Mouse (Mus musculus): ENCODE data around the gene Rbms3. TPM values are rescaled to one million over a fixed set of nuclear protein-coding genes. Genes with fewer than 3 reads are reported as not detected.

Gene Rbms3
- total RNA-seq, 2 experiments from 2014 or later = not detected

DNA sequence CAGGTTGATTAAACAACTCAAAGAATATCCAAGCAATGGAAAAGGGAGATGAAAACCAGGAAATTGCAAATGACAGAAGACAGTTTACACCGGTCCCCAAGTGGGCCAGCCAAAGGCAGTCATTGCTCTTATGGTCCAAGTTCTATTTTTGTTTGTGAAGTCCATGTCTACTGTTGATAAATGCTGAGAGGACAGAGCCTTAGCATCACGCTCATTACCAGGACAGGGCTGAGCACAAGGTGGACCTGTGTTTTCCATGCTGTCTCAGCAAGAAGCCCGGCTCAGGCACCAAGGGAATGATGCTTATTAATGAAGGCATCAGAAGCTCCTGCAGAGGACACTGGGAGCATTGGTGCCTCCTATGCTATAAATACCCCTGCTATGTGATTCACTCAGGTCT, 618.9 kb downstream of the Rbms3 start:
- ATAC-seq (replicated peaks; ENCODE audit: poor library complexity) = no peak

GRCm38 (mm10) chr9:117008194-117008593, 621.5 kb downstream of the Rbms3 start:
- no peak for ATAC-seq (replicated peaks; ENCODE audit: poor library complexity)

DNA sequence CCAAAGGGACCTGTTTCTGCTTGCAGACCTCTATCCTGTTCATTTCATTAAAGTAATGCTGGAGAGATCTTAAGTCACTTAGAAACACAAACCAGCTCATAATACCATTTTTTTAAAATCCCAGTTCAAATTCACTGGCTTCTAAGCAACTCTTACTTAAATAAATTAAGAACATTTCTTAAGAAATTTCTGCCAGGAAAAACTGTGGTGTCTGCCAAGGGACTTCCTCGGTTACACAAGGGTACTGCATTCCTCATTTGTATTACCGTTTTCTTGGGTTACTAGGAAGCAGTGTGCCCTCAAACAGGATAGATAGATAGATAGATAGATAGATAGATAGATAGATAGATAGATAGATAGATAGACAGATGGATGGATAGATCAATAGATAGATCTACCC, 627.6 kb downstream of the Rbms3 start:
- ATAC-seq (replicated peaks; ENCODE audit: poor library complexity) = no peak

- no peak for ATAC-seq (replicated peaks; ENCODE audit: poor library complexity)
Measured at GRCm38 (mm10) chr9:116999186-116999585, 630.5 kb downstream of the Rbms3 start.

- ATAC-seq (replicated peaks; ENCODE audit: poor library complexity) = no peak
Measured at GRCm38 (mm10) chr9:116990321-116990720, 639.4 kb downstream of the Rbms3 start.

DNA sequence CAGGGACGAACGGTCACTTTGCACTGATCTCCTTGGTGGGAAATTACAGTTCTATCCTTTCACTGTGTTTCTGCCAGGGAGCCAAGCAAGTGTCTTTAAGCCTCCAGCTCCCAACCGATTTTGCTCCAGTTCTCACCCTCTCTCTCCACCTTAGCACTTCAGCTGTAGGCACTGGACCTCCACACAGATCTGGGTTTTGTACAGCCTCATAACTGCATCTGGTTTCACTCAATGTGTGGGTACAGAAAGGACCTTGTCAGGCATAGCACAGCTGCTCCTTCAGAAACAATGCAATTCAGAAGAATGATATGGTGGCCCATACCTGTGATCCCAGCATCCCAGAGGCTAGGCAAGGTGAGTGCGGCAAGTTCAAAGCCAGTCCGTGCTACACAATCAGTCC, 648.9 kb downstream of the Rbms3 start:
- ATAC-seq (replicated peaks; ENCODE audit: poor library complexity) = no peak

GRCm38 (mm10) chr9:116977428-116977827, 652.3 kb downstream of the Rbms3 start:
- no peak for ATAC-seq (replicated peaks; ENCODE audit: poor library complexity)

- ATAC-seq (replicated peaks; ENCODE audit: poor library complexity) = no peak
Measured at GRCm38 (mm10) chr9:116976575-116977408, 652.9 kb downstream of the Rbms3 start.

- no peak for ATAC-seq (replicated peaks; ENCODE audit: poor library complexity)
Measured at GRCm38 (mm10) chr9:116975269-116975668, 654.4 kb downstream of the Rbms3 start.

DNA sequence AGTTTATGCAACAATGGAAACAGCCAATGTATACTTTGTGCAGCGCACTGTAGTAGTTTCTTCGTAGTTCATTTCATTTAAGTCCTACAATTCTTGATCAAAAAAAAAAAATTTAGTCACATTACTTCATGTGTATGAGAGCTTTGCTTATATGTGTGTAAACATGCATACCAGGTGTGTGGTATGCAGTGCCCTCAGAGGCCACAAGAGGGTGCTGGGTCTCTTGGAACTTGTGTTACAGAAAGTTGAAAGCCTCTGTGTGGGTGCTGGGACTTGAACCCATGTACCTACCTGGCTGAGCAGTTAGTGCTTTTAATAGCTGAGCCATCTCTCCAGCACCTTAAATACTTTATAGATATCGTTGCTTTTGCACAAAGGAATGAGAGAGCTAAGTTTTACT, 655.6 kb downstream of the Rbms3 start:
- ATAC-seq (replicated peaks; ENCODE audit: poor library complexity) = peak; percentile 46

GRCm38 (mm10) chr9:116973594-116973993, 656.1 kb downstream of the Rbms3 start:
- no peak for ATAC-seq (replicated peaks; ENCODE audit: poor library complexity)

DNA sequence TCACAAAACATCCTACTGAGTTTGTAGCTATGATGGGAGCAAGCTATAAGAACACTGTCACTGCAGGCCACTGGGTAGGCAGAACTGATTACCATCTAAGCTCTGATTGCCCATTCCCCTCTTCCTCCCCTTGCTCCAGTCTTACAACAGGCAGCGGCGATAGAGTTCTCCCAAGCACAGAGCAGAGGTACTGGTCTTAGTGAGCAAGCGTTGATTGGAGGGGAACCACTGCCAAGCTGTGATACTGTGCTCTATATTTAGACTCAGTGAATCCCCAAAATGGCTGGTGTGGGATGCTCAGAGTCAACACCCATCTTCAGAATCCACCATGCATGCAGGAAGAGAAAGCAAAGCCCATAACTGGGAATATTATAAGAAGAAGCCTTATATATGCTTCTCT, 662.4 kb downstream of the Rbms3 start:
- no peak for ATAC-seq (replicated peaks; ENCODE audit: poor library complexity)

- no peak for ATAC-seq (replicated peaks; ENCODE audit: poor library complexity)
Measured at GRCm38 (mm10) chr9:116965691-116966090, 664.0 kb downstream of the Rbms3 start.

GRCm38 (mm10) chr9:116956156-116956555, 673.6 kb downstream of the Rbms3 start:
- ATAC-seq (replicated peaks; ENCODE audit: poor library complexity) = no peak

DNA sequence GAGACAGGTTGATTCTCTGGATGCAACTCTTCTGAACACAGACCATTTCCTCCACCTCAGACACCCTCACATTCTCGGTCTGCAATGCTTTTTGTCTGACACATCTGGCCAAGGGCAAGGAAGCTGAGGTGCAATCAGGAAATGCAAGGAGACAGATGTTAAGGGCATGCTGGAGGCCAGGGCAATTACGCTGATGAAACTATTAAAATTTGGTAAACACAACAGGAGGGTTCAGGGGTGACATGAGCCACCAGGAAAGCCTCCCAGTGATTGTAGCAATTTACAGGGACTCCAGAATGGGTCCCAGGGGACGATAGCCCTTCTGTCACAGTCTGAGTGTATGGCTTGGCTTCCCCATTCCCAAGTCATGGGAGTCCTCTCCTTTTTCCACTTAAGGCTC, 681.5 kb downstream of the Rbms3 start:
- no peak for ATAC-seq (replicated peaks; ENCODE audit: poor library complexity)

DNA sequence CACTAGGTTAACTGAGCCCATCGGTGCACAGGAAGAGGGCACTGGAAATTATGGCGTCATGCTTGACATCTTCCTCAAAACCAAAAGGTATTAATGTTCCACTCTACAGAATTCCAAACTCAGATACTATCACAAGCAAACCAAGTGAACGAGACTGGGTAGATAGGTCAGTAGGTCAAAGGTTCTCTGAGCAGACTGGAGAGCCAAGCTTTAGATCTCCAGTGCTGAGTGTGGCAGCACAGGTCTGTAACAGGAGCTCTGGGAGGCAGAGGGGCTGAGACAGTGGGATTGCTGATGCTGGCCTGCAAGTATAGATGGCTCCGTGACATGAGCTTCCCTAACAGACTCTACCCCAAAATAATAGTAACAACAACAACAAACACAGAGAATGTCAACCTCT, 682.3 kb downstream of the Rbms3 start:
- ATAC-seq (replicated peaks; ENCODE audit: poor library complexity) = no peak

DNA sequence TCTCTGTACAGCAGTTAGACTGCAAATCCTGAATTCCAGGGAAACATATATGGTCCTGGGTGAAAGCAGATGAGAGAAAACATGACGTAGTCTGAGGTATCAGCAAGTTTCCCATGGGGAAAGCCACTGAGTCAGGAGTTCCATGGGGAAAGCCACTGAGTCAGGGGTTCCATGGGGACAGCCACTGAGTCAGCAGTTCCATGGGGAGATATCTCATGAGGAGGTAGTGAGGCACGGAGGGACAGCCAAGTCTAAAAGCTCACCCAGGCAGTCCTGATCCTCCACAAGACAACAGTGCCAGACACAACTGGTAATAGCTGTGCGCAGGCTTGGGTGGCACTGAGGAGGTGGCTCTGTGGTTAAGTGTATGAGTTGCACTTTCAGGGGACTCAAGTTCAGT, 682.9 kb downstream of the Rbms3 start:
- ATAC-seq (replicated peaks; ENCODE audit: poor library complexity) = no peak

DNA sequence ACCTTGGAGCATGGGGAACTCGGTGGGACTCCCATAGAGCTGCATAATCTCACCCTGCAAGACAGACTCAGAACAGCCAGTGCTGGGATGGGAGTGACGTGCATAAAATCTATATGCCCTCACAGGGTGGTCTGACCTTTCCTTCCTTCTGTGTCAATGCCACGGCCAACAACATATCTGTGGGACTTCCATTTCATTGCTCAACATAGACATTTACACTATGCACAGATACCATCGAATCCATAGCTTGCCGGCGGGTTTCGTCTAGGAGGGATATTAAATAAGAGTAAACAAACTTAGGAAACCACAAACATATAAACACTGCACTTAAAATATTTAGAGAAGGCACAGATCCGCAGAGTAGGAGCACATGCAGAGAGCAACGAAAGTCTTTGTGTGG, 684.0 kb downstream of the Rbms3 start:
- no peak for ATAC-seq (replicated peaks; ENCODE audit: poor library complexity)

- no peak for ATAC-seq (replicated peaks; ENCODE audit: poor library complexity)
Measured at GRCm38 (mm10) chr9:116943902-116944301, 685.8 kb downstream of the Rbms3 start.

DNA sequence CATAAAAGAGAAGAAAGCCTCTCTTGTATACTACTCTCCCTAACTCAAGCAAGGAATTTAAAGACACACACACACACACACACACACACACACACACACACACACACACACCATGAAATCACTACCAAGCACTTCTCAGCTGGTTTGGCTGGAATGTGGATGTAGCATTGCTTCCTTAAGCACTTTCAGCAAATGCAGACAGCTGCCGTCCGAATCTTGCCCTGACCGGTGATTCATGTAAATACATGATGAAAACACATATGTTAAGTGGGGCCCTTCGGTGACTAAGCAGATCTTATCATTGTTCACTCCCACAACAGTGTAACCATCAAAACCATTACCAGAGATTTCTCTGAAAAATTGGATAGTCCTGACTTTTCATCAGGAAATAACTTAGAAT, 688.6 kb downstream of the Rbms3 start:
- ATAC-seq (replicated peaks; ENCODE audit: poor library complexity) = no peak

DNA sequence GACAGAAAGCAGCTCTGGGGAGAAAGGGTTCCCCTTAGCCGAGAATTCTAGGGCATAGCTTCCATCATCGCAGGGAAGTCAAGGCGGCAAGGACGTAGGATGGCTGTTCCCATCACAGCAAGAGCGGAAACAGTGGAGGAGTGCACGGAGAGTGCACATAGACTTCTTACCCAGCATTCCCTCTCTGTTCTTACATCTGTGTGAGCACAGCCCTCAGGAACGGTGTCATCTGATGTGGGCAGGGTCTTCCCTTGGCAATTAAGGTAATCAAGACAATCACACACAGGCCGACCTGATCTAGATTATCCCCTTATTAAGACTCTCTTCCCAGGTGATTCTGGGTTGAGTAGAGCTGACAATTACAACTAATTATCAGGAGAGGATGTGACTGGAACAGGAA, 689.0 kb downstream of the Rbms3 start:
- no peak for ATAC-seq (replicated peaks; ENCODE audit: poor library complexity)

DNA sequence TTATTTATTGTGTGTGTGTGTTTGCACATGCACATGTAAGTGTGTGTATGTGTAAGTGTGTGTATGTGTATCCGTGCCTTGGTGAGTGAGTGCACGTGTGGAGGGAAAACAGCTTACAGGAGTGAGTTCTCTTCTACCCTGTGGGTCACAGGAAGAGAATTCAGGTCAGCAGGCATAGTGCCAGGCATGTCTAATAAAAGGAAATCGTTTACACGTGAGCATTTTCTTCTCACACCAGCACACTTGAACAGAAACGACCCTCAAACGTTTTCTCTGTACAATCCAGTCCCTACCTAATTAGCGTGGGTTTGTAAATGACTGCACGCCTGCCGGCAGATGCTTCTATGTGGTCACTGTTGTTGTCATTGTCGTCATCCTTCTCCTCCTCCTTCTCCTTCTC, 701.4 kb downstream of the Rbms3 start:
- no peak for ATAC-seq (replicated peaks; ENCODE audit: poor library complexity)

GRCm38 (mm10) chr9:116923151-116923550, 706.6 kb downstream of the Rbms3 start:
- ATAC-seq (replicated peaks; ENCODE audit: poor library complexity) = no peak
